Mouse (Mus musculus): Measurements from ENCODE around the gene Gpc5. TPM values are rescaled to one million over a fixed set of nuclear protein-coding genes. Genes with fewer than 3 reads are reported as not detected.

Gene Gpc5
- polyA plus RNA-seq (2016; fragmentation: Nextera tagmentation; extraction: Ambion mirVana) = 1.0 and 2.0 TPM in 2 replicates

DNA sequence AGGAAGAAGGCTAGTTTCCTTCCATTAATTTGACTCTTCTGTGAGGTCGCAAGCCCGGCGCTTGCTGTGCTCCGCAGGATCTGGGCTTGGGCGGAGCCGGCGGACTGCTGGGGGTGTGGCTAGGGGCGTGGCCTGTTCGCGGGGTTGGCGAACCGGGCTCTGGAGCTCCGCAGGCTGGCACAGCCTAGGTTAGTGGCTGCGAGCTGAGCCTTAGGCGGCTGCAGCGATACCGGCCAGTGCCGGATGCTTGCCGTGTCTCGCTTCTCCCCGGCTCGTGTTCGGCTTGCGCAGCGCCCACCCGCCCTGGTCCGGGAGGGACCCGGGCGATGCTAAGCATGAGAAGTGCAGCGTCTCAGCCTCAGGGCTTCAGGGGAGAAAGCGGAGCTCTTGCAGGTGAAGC, at the start of gene Gpc5:
TSS of gene Gpc5 (plus strand) at position 135 of the 400 bp plus-strand sequence.
- Histone ChIP-seq H3K4me1 (peaks cover 4% of the 10 kb centered on the region), H3K4me3 (peak within 1 kb of the TSS; percentile 69), H3K9me3 (replicated peaks) (no peaks in the 10 kb centered on the region), H3K27me3 (peaks cover 36% of the 10 kb centered on the region), H3K36me3 (no peaks in the 10 kb centered on the region), H3K27ac (no peak within 1 kb of the TSS), H3K4me2 (replicated peaks) (peak within 1 kb of the TSS; percentile 96), H3K9ac (peak within 1 kb of the TSS; percentile 61)
- peak; percentile 100 for ATAC-seq (ENCODE audit: low FRiP score)
- WGBS = under 1% methylated on average over 31 of the region's 31 CpGs

DNA sequence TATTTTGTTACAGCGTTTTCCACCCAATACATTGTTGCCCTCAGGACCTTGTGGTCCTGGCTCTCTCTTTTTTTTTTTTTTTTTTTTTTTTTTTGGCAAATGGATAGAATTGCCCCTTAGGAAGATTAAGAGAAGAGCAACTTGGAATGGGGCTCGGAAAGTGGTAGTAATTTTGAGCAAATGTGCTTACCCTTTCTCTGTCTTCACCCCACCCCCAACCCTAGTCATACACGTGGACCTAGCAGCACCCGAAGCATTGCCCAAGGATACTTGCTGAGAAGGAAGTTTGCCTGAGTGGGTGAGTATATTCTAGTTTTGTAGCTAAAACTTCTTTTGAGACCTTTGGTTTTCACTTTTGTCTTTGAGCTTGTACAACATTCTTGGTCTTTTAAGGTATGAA, 49.4 kb upstream of the Gpc5 start:
- Histone ChIP-seq H3K9me3 (replicated peaks) (no peaks in the 10 kb centered on the region), H3K27me3 (no peaks in the 10 kb centered on the region), H3K4me3 (peak overlapping the region; percentile 100), H3K9ac (peak overlapping the region; percentile 99), H3K36me3 (peaks cover 40% of the 10 kb centered on the region), H3K4me2 (replicated peaks) (peak overlapping the region; percentile 71), H3K4me1 (peaks cover 22% of the 10 kb centered on the region), H3K27ac (no peak overlapping the region)
- 0% methylated on average over 4 of the region's 4 CpGs for WGBS
- ATAC-seq (ENCODE audit: low FRiP score) = no peak

DNA sequence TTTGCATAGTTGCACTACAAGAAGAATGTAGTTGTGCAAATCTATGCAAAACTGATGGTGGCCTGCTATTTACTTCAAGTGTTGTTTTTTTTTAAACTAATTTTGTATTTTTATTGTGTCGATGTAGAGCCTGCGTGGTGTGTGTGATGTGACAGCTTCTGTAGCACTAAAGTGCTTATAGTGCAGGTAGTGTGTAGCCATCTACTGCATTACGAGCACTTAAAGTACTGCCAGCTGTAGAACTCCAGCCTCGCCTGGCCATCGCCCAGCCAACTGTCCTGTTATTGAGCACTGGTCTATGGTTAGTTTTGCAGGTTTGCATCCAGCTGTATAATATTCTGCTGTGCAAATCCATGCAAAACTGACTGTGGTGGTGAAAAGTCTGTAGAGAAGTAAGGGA, 48.0 kb upstream of the Gpc5 start:
- Histone ChIP-seq H3K27me3 (no peaks in the 10 kb centered on the region), H3K4me2 (replicated peaks) (peak overlapping the region; percentile 71), H3K9ac (no peak overlapping the region), H3K36me3 (peaks cover 44% of the 10 kb centered on the region), H3K27ac (no peak overlapping the region), H3K4me1 (peaks cover 22% of the 10 kb centered on the region), H3K9me3 (replicated peaks) (no peaks in the 10 kb centered on the region), H3K4me3 (no peak overlapping the region)
- 91% methylated on average over 5 of the region's 5 CpGs for WGBS
- ATAC-seq (ENCODE audit: low FRiP score) = no peak

DNA sequence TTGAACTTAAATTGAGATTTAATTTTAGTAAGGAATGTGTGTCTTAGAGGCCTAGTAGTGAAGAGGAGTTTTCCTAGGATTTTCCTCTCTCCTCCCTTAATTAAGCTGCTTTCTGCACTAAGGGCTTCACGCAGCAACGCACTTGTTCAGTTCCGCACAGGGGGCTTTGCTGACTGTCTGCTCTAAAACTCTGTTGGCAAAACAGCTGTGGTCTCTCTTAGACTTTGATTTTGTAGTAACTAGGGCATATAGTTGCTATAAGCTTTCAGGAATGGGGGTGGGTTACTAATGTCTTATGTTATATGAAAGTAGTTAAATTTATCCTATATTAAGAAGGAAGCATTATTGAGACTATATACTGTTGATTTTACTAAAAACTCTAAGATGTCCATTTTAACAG, 46.3 kb upstream of the Gpc5 start:
- Histone ChIP-seq H3K4me2 (replicated peaks) (no peak overlapping the region), H3K4me3 (no peak overlapping the region), H3K27me3 (no peaks in the 10 kb centered on the region), H3K4me1 (peaks cover 18% of the 10 kb centered on the region), H3K9ac (no peak overlapping the region), H3K27ac (no peak overlapping the region), H3K36me3 (peaks cover 44% of the 10 kb centered on the region), H3K9me3 (replicated peaks) (no peaks in the 10 kb centered on the region)
- no peak for ATAC-seq (ENCODE audit: low FRiP score)
- WGBS = 81% methylated on average over 3 of the region's 3 CpGs

DNA sequence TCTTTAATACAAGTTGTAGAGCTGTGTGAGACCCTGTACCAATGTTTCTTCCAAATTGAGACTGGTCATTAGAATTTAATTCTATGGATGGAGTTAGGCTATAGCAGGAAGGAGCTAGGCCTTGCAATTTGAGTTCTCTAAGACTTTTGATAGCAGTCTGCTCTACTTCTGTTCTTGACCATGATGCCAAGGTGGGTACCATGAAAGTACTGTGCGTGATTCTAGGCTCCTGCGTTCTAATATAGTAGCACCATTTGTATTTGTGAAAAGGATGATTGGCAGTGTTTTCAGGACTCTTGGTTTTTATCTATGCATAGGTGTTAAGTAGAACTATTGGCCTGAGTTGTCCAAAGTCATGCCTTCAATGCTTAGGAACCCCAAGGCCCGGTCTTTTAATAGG, 44.7 kb upstream of the Gpc5 start:
- H3K27ac ChIP-seq = no peak overlapping the region
- ATAC-seq (ENCODE audit: low FRiP score) = no peak
- no peak overlapping the region for H3K4me2 ChIP-seq (replicated peaks)
- no peak overlapping the region for H3K9ac ChIP-seq
- H3K36me3 ChIP-seq = peaks cover 44% of the 10 kb centered on the region
- peaks cover 18% of the 10 kb centered on the region for H3K4me1 ChIP-seq
- 89% methylated on average over 3 of the region's 3 CpGs for WGBS
- no peaks in the 10 kb centered on the region for H3K9me3 ChIP-seq (replicated peaks)
- H3K4me3 ChIP-seq = no peak overlapping the region
- H3K27me3 ChIP-seq = no peaks in the 10 kb centered on the region

DNA sequence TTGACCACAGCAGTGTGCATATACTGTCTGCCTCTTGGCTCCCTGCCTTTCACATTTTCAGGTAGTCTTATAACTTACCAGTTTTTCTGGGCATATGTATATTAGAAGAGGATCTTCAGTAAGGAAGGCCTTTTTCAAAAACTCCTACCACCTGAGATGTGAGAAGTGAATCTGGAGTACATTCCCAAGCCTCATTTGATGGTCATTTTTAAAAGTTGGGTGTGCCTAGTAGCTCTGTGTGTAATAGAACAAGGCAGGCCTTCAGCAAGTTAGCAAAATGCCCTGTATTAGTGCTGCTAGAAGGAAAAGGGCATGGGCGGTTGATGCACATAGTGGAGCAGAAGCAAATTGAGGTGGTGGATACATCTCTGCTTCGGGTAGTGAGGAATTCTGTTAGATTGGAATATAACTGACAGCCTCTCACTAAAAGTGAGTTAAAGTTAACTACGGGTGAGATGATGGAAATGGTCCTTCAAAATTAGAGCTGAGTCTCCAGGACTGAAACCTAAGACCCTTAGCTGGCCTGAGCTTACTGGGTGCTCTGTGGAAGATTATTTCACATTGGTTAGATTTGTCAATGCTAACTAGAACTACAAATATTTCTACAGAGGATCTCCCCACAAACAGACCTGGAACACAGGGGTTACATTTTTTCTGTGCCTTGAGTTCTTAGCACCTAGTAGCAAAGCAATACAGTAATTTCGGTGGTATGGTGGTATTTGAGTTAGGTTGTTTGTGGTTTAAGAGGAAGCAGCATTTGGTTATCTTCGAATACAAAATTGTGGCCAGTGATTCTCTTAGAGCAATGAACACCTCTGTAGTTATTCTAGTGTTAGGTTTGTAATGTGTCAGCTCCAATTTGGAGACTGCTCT, 43.8 kb upstream of the Gpc5 start:
- ATAC-seq (ENCODE audit: low FRiP score) = no peak
- 56% methylated on average over 5 of the region's 5 CpGs for WGBS
- H3K36me3 ChIP-seq = peaks cover 44% of the 10 kb centered on the region
- no peak overlapping the region for H3K27ac ChIP-seq
- H3K9me3 ChIP-seq (replicated peaks) = no peaks in the 10 kb centered on the region
- peaks cover 13% of the 10 kb centered on the region for H3K4me1 ChIP-seq
- no peak overlapping the region for H3K4me3 ChIP-seq
- no peaks in the 10 kb centered on the region for H3K27me3 ChIP-seq
- H3K4me2 ChIP-seq (replicated peaks) = no peak overlapping the region
- H3K9ac ChIP-seq = no peak overlapping the region

DNA sequence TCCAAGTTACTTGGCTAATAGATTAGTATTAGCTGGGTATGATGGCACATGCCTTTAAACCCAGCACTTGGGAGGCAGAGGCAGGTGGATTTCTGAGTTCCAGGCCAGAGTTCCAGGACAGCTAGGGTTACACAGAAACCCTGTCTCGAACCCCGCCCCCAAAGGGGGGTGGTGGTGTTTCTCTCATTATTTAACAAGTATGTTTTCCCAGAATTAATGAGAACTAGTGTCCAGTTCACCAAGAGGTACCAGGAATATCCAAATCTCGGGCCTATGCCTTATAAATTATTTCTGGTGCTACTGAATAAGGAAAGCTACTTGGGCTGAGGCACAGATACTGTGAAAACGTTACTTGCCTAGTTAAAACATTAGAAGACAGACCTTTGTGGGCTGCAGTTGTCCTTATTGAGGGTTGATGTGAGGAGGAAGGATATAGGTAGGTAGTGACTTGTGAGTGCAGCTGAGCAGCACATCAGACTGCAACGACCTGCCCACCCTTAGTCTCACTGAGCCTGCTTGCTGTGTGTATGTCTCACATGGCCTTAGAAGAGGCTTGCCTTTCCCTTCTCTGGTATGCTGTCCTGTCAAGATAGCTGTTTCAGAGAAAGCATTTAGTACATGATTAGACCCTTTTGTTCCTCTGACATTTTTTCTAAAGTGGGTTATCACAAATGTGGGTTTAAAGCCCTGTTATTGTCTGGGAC, 43.0 kb upstream of the Gpc5 start:
- H3K27ac ChIP-seq = no peak overlapping the region; the same call in 1 of the 2 replicates
- 44% methylated on average over 5 of the region's 5 CpGs for WGBS
- peaks cover 5% of the 10 kb centered on the region for H3K4me1 ChIP-seq
- H3K9ac ChIP-seq = no peak overlapping the region
- H3K9me3 ChIP-seq (replicated peaks) = no peaks in the 10 kb centered on the region
- H3K4me2 ChIP-seq (replicated peaks) = no peak overlapping the region
- H3K4me3 ChIP-seq = no peak overlapping the region
- peaks cover 38% of the 10 kb centered on the region for H3K36me3 ChIP-seq
- no peaks in the 10 kb centered on the region for H3K27me3 ChIP-seq
- ATAC-seq (ENCODE audit: low FRiP score) = no peak; the same call in 1 of the 2 replicates

DNA sequence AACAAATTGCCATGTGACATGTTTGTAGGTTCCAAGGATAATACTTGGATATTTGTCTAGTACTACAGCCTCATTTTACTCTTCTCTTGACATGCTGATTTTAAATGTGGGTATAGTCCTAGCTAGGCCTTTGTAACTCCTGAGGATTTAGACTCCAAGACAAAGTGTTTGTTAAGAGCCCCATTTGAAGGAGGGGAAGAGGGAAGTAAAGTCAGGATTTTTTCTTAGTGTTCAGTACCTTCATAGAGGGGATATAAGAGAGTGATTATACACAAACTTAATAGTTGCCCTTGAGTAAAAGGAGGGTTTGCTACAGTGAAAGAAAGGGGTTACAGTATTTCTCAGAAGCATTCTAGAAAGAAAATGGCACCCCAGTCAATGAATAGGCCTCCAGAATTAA, 42.2 kb upstream of the Gpc5 start:
- Histone ChIP-seq H3K4me1 (0 out of 2 replicates have a peak, but pooled peaks cover 1% of the 10 kb centered on the region), H3K27me3 (no peaks in the 10 kb centered on the region), H3K36me3 (peaks cover 31% of the 10 kb centered on the region), H3K9me3 (replicated peaks) (no peaks in the 10 kb centered on the region), H3K9ac (no peak overlapping the region), H3K4me2 (replicated peaks) (no peak overlapping the region), H3K4me3 (no peak overlapping the region), H3K27ac (no peak overlapping the region)
- no peak for ATAC-seq (ENCODE audit: low FRiP score)

DNA sequence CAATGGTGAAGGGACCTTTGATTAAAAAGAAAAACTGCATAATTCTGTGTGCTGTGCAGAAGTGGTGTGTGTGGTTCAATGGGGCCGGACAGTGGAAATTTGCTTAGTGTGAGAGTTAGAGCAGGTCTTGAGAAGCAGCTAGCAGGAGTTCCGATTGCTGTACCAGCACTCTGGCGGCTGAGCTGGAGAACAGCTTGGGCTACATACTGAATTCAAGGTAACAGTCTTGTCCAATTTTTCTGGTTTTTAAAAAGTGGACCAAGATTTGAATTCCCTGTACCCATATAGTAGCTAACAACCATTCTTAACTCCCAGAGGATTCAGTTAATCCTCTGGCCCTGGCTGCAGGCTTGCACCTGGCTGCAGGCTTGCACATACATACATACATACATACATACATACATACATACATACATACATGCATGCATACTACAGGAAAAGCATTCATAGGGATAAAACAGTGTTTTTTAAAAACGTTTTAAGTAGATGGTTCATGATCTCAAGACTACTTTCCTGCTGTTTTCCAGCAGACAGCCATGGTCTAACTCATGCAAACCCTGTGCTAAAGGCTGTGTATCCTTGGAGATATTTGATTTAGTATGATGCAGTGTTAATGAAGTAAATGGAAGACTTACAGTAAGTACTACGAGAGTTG, 40.8 kb upstream of the Gpc5 start:
- Histone ChIP-seq H3K4me2 (replicated peaks) (no peak overlapping the region), H3K4me3 (no peak overlapping the region), H3K27me3 (no peaks in the 10 kb centered on the region), H3K9me3 (replicated peaks) (no peaks in the 10 kb centered on the region), H3K36me3 (peaks cover 17% of the 10 kb centered on the region), H3K9ac (no peak overlapping the region), H3K4me1 (no peaks in the 10 kb centered on the region), H3K27ac (no peak overlapping the region)
- ATAC-seq (ENCODE audit: low FRiP score) = no peak
- 81% methylated on average over 5 of the region's 5 CpGs for WGBS

DNA sequence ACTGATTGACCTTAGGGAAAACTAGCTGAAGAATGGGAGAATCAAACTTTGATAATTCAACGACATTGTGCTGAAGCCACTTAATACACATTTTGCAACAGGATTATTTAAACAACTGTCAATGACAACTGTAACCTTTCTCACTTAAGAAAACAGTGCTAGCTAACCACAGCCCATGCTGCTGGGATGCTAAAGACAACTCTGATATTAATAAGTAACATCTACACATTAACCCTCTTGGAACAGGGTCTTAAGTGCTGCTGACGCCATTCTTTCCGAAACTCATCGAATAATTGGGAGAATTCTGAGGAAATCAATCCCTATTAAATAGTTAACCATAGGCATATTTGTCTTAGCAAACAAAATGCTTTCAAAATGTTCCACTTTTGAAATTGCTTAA, 39.6 kb upstream of the Gpc5 start:
- no peaks in the 10 kb centered on the region for H3K9me3 ChIP-seq (replicated peaks)
- WGBS = 96% methylated on average over 4 of the region's 4 CpGs
- no peaks in the 10 kb centered on the region for H3K27me3 ChIP-seq
- ATAC-seq (ENCODE audit: low FRiP score) = no peak
- H3K4me3 ChIP-seq = no peak overlapping the region
- no peak overlapping the region for H3K9ac ChIP-seq
- no peaks in the 10 kb centered on the region for H3K4me1 ChIP-seq
- H3K27ac ChIP-seq = no peak overlapping the region
- H3K4me2 ChIP-seq (replicated peaks) = no peak overlapping the region
- peaks cover 7% of the 10 kb centered on the region for H3K36me3 ChIP-seq

DNA sequence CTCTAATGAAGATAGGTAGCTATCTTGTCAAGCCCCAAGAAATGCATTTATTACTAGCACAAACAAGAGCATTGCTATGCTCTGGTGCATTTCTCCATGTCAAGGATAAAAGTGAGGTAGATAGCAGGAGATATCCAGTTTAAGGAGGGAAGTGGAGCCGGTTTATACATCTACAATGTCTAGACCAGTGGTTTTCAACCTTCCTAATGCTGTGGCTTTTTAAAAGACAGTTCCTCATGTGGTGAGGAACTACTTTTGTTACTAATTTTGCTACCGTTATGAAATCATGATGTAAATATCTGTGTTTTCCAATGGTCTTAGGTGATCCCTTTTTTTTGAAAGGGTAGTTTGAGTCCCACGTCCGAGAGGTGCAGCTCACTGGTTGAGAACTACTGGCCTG, 37.8 kb upstream of the Gpc5 start:
- no peak overlapping the region for H3K9ac ChIP-seq
- no peak for ATAC-seq (ENCODE audit: low FRiP score)
- no peaks in the 10 kb centered on the region for H3K4me1 ChIP-seq
- no peaks in the 10 kb centered on the region for H3K9me3 ChIP-seq (replicated peaks)
- H3K27me3 ChIP-seq = no peaks in the 10 kb centered on the region
- H3K27ac ChIP-seq = no peak overlapping the region
- H3K4me2 ChIP-seq (replicated peaks) = no peak overlapping the region
- 95% methylated on average over 4 of the region's 4 CpGs for WGBS
- H3K36me3 ChIP-seq = no peaks in the 10 kb centered on the region
- H3K4me3 ChIP-seq = no peak overlapping the region

DNA sequence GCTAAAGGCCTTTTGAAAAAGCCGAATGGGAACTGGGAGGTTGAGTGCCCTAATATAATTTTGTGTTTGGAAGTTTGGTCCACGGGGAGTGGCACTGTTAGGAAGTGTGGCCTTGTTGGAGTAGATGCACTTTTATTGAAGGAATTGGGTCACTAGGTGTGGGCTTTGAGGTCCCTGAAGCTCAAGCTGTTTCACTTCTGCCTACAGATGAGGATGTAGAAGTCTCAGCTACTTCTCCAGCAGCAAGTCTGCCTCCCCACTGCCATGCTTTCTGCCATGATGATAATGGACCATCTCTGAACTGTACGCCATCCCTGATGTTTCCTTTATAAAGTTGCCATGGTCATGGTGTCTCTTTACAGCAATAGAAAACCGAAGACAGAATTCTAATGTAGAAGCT, 34.5 kb upstream of the Gpc5 start:
- no peaks in the 10 kb centered on the region for H3K9me3 ChIP-seq (replicated peaks)
- H3K4me1 ChIP-seq = no peaks in the 10 kb centered on the region
- H3K27me3 ChIP-seq = no peaks in the 10 kb centered on the region
- no peak overlapping the region for H3K27ac ChIP-seq
- H3K4me2 ChIP-seq (replicated peaks) = no peak overlapping the region
- H3K9ac ChIP-seq = no peak overlapping the region
- no peak overlapping the region for H3K4me3 ChIP-seq
- no peak for ATAC-seq (ENCODE audit: low FRiP score)
- H3K36me3 ChIP-seq = no peaks in the 10 kb centered on the region
- WGBS = 90% methylated on average over 4 of the region's 4 CpGs

Measured in hindbrain, embryonic 12.5 days (tissue).